Mouse (Mus musculus) intestine, postnatal 0 days (tissue): ENCODE data around the gene Mex3d. TPM values are rescaled to one million over a fixed set of nuclear protein-coding genes. Genes with fewer than 3 reads are reported as not detected.

Experiments
- ATAC-seq: fragments of 200-750 bp; cut with Nextera tagmentation; 2 replicates; pipeline ENCODE4 v1.8.0; 2017; ENCODE audit warnings: mild to moderate bottlenecking, moderate TSS enrichment, moderate library complexity
- H3K27ac ChIP-seq: fragments of 300-500 bp; sonication (generic); 2 replicates; pipeline ENCODE4 v1.5.1; 2014; ENCODE audit warnings: mild to moderate bottlenecking, low read depth, low read length, moderate library complexity
- H3K27me3 ChIP-seq: fragments of 300-500 bp; sonication (generic); replicated peaks from 2 replicates; pipeline ENCODE4 v1.6.1; 2014; ENCODE audit warnings: low read length, mixed read lengths; ENCODE audit not compliant: control insufficient read depth, insufficient read depth
- H3K36me3 ChIP-seq: fragments of 300-500 bp; sonication (generic); 2 replicates; pipeline ENCODE4 v1.6.1; 2014; ENCODE audit warnings: mild to moderate bottlenecking, moderate library complexity; ENCODE audit not compliant: control insufficient read depth, insufficient read depth
- H3K4me1 ChIP-seq: fragments of 300-500 bp; sonication (generic); replicated peaks from 2 replicates; pipeline ENCODE4 v1.6.1; 2014; ENCODE audit warnings: antibody characterized with exemption, low read length, mixed read lengths; ENCODE audit not compliant: control insufficient read depth, insufficient read depth
- H3K4me2 ChIP-seq: fragments of 300-500 bp; sonication (generic); replicated peaks from 2 replicates; pipeline ENCODE4 v1.6.1; 2014; ENCODE audit warnings: low read depth, mild to moderate bottlenecking, moderate library complexity
- H3K4me3 ChIP-seq: fragments of 300-500 bp; sonication (generic); 2 replicates; pipeline ENCODE4 v1.5.1; 2014; ENCODE audit warnings: low read depth, low read length
- H3K9ac ChIP-seq: fragments of 300-500 bp; sonication (generic); 2 replicates; pipeline ENCODE4 v1.6.1; 2014; ENCODE audit warnings: mild to moderate bottlenecking, low read depth, low read length
- H3K9me3 ChIP-seq: fragments of 300-500 bp; sonication (generic); 2 replicates; pipeline ENCODE4 v1.6.1; 2016; ENCODE audit warnings: mixed run types; ENCODE audit not compliant: control insufficient read depth
- CTCF ChIP-seq: sonication (generic); IDR thresholded peaks from 2 replicates; pipeline ENCODE4 v1.5.1; 2016; ENCODE audit warnings: low read depth, mild to moderate bottlenecking, control low read depth, antibody characterized with exemption, moderate library complexity
- WGBS: fragments of 180-500 bp; shearing (Covaris S2); extraction: QIAGEN DNeasy Blood & Tissue Kit; methylation state at CpG from one replicate; pipeline ENCODE4 v1.1.7; 2014; 5-methylcytosine and 5-hydroxymethylcytosine counted together
- polyA plus RNA-seq: library from polyadenylated mRNA; unstranded; fragments of >200 nt; fragmentation: Nextera tagmentation; extraction: Ambion mirVana; gene quantifications from 2 replicates; pipeline ENCODE4 v1.2.1, GENCODE M21; 2015

Mex3d gene
- polyA plus RNA-seq, 1 experiment from 2014 or later = 4.2 TPM

- Histone ChIP-seq H3K4me3 (peak overlapping the region; percentile 99), H3K4me2 (peak overlapping the region; percentile 82), H3K4me1 (peaks cover 18% of the 10 kb centered on the region), H3K27ac (peak overlapping the region; percentile 87), H3K9me3 (no peaks in the 10 kb centered on the region), H3K36me3 (peaks cover 17% of the 10 kb centered on the region), H3K9ac (peak overlapping the region; percentile 92), H3K27me3 (no peaks in the 10 kb centered on the region)
- TF ChIP-seq CTCF = no peak
- ATAC-seq = no peak
- under 1% methylated on average over 58 of the region's 60 CpGs for WGBS
Observed at GRCm38 (mm10) chr10:80432936-80433512, 45.6 kb upstream of the Mex3d start.

GRCm38 (mm10) chr10:80432387-80432785, 44.9 kb upstream of the Mex3d start:
- H3K36me3 ChIP-seq = peaks cover 24% of the 10 kb centered on the region
- no peaks in the 10 kb centered on the region for H3K27me3 ChIP-seq
- no peaks in the 10 kb centered on the region for H3K9me3 ChIP-seq
- peak overlapping the region; percentile 99 for H3K4me3 ChIP-seq
- H3K27ac ChIP-seq = no peak overlapping the region
- no peak for TF ChIP-seq CTCF
- WGBS = 0% methylated on average over 4 of the region's 4 CpGs
- ATAC-seq = no peak
- peaks cover 18% of the 10 kb centered on the region for H3K4me1 ChIP-seq
- peak overlapping the region; percentile 82 for H3K4me2 ChIP-seq
- peak overlapping the region; percentile 92 for H3K9ac ChIP-seq

DNA sequence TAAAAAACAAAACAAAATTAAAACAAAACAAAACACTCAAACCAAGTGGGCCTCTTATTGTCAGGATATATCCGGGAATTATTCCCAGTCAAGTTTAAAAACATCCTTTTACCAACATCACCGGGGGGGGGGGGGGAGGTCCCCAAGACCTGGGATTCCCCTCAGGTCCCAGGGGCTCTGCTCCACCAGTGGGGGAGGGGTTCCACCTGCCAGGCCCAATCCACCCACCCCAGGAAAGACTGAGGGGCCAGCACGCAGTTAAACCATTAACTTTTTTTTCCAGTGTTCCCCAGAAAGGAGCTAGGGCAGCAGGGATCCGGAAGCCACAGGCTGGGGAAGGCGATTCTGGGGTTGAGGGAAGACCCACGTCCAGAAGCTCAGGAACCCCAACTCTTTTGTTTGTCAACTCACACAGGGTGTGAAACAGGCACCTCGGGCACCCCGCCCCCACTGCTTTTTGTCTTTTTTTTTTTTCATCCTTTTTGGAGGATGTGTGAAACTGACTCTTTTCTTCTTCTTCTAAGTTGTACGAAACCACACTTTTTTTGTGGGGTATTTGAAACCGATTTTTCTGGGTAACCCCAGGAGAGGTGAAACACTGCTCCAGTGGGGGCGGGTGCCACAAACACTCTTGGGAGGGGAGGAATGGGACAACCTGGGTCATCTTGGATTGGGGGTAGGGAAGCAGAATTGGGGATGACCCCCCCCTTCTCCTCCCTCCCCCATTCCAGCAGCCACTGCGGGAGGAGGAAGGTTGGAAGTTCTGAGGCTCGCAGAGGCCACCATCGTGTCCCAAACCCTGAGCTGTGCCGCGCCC, 44.3 kb upstream of the Mex3d start:
- Histone ChIP-seq H3K27me3 (no peaks in the 10 kb centered on the region), H3K4me3 (peak overlapping the region; percentile 99), H3K9me3 (no peaks in the 10 kb centered on the region), H3K4me1 (peaks cover 18% of the 10 kb centered on the region), H3K36me3 (peaks cover 30% of the 10 kb centered on the region), H3K9ac (peak overlapping the region; percentile 92), H3K27ac (no peak overlapping the region), H3K4me2 (peak overlapping the region; percentile 82)
- 13% methylated on average over 16 of the region's 16 CpGs for WGBS
- no peak for ATAC-seq
- TF ChIP-seq CTCF = no peak

GRCm38 (mm10) chr10:80430375-80430980, 43.0 kb upstream of the Mex3d start:
- Histone ChIP-seq H3K9ac (no peak overlapping the region), H3K36me3 (peaks cover 43% of the 10 kb centered on the region), H3K27ac (no peak overlapping the region), H3K4me2 (no peak overlapping the region), H3K4me1 (peaks cover 7% of the 10 kb centered on the region; the same call in 1 of the 2 replicates), H3K27me3 (no peaks in the 10 kb centered on the region), H3K9me3 (no peaks in the 10 kb centered on the region), H3K4me3 (no peak overlapping the region)
- no peak for ATAC-seq
- 0 out of 2 replicates have a peak, but pooled peaks have one; percentile 5 for TF ChIP-seq CTCF
- WGBS = 57% methylated on average over 8 of the region's 8 CpGs

DNA sequence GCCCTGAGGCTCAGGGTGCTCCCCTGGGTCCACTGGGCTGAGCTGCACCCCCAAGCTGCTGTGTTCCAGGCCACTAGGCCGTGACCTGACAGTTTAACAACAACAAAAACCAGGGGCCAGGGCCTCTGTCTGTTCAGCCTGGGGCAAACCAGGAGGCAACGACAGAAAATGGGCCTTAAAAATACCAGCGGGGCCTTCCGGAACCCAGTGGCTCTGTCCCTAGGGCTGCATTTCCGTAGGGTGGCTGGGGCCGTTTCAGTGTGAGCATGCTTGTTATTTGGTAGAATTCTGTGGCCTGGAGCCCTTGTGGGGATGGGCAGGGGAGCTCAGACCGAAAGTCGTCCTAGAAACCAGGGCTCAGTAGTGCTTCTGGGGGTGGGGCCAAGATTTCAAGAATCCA, 42.3 kb upstream of the Mex3d start:
- WGBS = 86% methylated on average over 8 of the region's 8 CpGs
- H3K36me3 ChIP-seq = peaks cover 50% of the 10 kb centered on the region

DNA sequence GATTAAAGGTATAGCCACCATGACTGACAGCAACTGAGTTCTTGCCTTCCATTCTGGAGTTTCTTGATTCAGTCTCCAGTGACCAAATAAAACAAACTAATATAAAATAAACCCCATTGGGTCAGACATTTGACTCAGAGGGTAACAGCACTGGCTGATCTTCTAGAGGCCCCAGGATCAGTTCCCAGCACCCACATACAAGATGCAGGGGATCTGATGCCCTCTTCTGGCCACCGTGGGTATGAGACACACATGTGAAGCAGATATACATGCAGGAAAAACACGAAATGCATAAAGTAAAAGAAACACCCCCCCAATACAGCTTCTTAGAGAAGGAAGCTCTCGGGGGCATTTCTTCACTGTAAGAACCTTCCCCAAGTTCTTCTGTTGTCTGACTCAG, 37.6 kb upstream of the Mex3d start:
- Histone ChIP-seq H3K27ac (no peak overlapping the region), H3K4me1 (0 out of 2 replicates have a peak, but pooled peaks cover under 1% of the 10 kb centered on the region), H3K4me3 (no peak overlapping the region), H3K36me3 (peaks cover 72% of the 10 kb centered on the region), H3K4me2 (no peak overlapping the region), H3K9me3 (no peaks in the 10 kb centered on the region), H3K27me3 (no peaks in the 10 kb centered on the region), H3K9ac (no peak overlapping the region)
- peak; percentile 39 for TF ChIP-seq CTCF
- ATAC-seq = no peak
- 98% methylated on average over 3 of the region's 3 CpGs for WGBS

More for the DNA sequence above, 42.3 kb upstream of the Mex3d start:
- H3K9me3 ChIP-seq = no peaks in the 10 kb centered on the region
- H3K9ac ChIP-seq = no peak overlapping the region
- ATAC-seq = no peak
- H3K27me3 ChIP-seq = no peaks in the 10 kb centered on the region
- no peak for TF ChIP-seq CTCF
- peaks cover 7% of the 10 kb centered on the region; the same call in 1 of the 2 replicates for H3K4me1 ChIP-seq
- no peak overlapping the region for H3K4me3 ChIP-seq
- H3K27ac ChIP-seq = no peak overlapping the region
- H3K4me2 ChIP-seq = no peak overlapping the region
